Mouse (Mus musculus): ENCODE results near the gene Syp.

Gene Syp

DNA sequence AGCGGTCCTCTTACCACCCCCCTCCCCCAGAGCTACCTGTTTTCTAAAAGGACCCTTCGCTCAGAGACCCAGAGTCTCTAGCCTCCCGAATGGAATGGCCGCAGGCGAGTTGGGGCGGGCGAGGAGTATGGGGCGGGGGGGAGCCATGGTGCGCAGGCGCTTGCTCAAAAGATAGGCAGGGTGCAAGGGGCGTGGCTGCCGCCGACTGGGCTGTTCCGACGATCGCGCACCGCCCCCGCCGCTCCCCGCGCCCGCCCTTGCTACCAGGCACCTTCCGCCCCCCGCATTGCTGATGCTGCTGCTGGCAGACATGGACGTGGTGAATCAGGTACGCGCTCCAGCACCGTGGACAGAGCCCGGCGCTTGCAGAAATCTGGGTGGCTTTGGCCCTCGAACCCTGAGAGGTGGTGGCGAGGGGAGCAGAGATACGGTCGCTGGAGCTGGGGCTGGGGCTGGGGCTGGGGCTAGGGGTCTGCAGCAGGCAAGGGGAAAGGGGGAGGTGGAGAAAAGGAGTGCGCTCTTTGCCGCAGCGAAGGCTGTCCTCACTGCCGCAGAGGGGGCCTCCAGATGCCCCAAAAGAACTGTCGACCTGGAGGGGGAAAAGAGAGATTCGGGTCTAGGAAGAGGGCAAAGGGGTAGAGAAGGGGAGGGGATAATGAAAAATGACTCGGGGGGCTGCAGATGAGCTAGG lies at the start of gene Syp:
Gene Syp, plus strand, starts transcription at position 71 of the 691 bp plus-strand sequence.
- peak; percentile 90 for DNase-seq

DNA sequence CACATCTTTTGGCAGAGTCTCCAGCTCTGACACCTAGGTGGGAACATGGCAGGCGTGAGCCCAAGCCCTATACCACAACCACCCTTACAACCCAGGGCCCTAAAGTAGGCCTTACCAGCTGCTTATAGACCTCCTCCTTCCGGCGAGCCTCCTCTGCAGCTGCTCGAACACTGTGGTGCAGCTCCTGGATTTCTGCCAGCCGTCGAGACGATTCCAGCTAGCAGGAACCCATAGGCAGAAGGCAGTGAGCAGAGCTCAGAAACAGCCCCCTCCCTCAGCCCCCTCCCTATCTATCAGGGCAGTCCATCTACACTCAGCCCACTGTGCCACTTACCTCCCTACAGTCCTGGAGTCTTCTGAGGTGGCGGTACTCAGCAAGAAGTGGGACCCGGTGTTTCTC lies 42.9 kb upstream of the Syp start:
- DNase-seq, result no peak

DNA sequence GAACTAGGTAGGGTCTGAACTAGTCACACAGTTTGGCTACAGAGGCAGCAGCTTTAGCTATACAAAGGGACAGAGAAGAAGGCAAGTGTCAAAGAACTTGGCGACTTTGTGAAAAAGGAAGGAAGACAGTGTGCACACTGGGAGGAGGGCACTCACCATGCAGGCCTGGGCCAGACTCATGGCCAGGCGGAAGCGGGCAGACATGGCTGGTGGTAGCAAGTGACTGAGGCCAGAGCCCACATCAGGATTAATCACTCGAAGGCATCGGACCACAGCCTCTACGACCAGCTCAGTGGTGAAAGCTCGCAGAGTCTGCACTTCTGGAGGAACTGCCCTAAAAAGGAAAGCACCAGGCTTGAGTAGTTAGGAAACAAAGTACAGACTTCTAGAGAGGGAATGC lies 34.3 kb upstream of the Syp start:
- DNase-seq, result no peak

DNA sequence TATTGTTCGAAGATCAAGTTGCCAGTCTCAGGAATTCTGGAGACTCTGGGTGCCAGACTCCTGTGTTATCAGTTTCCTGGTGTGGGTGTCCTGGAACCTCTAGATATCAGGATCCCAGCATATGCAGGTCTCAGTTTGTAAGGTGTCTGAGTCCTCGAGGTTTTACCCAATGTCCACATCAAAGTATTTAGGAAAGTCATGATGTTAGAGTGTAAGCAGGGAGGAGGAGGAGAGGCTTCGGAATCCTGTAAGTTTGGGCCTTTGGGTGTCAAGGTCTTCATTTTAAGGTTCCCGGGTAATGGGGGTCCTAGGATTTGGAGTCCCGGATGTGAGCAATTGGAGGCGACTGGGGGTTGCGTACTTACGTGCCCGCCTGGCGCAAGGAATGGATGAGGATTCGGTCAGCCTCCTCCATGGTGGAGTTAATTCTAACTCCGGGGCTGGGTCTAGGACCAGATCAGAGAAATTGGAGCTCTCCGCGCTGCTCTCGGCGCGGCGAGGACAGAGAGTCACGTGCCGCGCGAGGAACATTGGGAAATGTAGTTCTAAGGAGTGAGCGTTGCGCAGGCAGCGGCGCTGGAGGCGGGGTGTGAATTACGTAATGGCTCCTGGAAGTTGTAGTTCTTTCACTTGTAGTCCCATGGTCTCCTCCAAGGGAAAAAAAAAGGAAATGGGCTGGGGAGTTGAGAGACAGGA lies 33.2 kb upstream of the Syp start, which contains the start of gene Ccdc22:
Gene Ccdc22, minus strand, starts transcription at position 639 of the 696 bp plus-strand sequence.
- peak; percentile 89 for DNase-seq

DNA sequence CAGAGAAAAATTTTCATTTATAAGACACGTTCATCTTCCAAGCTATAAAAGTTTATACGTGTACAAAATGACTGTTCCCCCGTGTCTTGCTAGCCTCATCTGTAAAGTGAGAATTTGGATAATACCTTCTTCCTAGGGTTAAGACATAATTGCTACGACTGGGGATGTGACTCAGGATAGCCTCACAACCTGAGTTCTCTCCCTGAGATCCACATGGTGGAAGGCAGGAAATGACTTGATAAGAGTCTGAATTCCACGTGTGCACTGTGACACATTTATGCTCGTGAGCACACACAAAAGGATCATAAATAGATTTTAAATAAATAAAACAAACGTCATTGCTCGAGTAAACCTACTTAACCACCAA lies 32.7 kb upstream of the Syp start:
- no peak for DNase-seq

DNA sequence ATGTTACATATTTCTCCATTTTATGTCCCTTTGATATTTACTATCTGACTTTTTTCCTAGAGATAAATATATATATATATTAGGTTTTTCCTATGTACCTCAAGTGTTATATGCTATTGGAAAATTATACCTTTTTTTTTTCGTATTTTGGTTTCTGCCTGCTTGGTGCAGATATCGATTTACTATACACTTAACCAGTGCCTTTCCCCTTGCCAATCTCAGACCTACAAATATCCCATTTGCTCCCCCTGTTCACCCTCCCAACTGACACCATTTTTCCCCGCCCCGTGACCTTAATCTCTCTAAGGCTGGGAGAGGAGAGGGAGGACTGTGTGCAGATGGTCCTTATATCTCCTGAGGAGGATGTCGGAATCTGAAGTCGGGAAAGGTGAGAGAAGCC lies 31.5 kb upstream of the Syp start, which contains the start of gene Cacna1f:
Gene Cacna1f, plus strand, starts transcription at position 301 of the 400 bp plus-strand sequence.
- DNase-seq, result no peak

DNA sequence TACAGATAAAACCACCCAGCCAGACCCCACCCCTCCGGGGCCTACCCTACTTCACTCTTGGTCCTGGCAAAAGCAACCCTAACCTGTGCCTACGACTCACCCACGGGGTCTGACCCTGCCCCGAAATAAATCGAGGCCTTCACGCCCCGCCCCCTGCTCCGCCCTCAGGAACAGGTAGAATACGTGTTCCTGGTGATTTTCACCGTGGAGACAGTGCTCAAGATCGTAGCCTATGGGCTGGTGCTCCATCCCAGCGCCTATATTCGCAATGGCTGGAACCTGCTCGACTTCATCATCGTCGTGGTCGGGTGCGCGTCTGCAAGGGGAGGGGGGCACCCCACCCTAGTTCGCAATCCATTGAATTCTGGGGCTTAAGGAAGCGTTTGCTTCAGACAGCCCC lies 28.2 kb upstream of the Syp start:
- no peak for DNase-seq

DNA sequence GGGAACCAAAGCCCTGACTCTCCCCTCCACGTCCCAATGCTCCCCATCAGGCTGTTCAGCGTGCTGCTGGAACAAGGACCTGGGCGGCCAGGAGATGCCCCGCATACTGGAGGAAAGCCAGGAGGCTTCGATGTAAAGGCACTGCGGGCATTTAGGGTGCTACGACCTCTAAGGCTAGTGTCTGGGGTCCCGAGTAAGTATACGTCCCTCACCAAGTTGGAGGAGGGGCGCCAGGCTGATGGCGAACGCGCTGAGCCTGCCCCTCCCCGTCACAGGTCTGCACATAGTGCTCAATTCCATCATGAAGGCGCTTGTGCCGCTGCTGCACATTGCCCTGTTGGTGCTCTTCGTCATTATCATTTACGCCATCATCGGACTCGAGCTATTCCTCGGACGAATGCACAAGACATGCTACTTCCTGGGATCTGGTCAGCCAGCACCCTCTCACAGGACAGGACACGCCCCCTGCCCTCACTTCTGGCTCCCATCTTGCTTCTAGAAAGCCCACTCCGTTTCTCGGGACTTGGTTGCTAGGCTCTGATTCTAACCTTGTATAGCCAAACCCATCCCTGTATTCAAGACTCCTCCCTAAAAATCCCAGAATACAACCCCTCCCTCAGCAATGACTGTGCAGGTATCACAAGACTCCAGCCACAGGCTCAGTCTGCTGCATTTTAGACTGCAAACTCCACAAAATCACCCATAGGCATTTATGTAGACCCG lies 27.6 kb upstream of the Syp start:
- DNase-seq, result no peak

DNA sequence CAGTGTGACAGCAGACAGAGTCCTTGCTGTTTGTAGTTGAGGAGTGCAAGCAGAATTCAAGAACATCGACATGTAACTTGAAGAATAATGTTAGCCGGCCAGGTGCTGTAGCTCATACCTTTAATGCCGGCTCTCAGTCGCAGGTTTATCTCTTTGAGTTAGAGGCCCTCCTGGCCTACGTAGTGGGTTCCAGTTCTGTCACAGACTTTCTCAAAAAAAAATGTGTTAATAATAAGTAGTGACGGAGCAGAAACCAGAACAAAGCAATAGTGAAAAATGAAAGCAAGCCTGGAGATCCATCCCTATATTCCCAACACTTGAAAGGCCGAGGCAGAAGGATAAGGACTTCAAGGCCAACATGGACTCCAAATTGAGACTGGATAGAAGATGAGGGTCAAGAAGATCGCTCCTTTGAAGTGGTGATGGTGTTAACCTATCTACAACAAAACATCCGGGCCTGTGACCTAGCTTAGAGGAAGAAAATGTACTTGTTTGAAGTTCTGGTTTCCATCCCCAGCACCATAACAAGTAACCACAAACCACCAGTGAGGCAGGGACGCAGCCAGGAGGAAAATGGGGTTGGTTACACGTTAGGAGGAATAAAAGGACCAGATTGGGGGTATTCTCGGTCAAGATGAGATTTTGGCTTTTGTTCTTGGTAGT lies 20.3 kb upstream of the Syp start:
- no peak for DNase-seq

DNA sequence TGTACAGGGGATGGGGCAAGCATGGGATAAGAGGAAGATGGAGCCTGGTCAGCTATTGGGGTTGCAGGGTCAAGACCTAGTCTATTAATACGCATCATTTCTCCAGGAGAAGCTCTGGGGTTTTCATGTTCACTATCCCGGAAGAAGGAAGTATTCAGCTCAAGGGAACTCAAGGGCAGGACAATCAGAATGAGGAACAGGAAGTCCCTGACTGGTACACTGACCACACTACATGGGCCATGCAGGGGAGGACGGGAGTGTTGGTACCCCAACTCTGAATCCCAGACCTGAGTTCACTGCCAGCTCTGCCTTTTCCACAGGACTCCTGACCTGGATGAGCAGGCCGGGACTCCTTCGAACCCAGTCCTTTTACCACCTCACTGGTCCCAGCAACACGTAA lies 5.7 kb upstream of the Syp start:
- DNase-seq, result no peak

DNA sequence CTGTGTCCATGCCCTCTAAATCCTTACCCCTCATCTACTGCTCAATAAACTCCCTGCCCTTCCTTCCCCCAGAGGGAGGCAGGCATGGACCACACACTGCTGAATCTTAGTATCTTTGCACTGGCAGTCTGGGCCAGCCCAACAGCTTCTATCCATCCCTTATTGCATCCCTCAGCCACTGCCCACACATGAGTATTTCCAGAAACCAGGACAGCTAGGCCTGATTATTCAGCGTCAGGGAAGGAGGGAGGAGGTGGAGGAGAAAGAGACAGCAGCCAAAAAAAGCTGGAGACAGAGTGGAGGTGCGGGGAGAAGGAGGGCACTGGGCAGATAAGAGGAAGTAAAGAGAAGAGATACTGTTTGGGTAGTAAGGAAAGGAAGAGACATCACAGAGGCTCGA lies 3.2 kb upstream of the Syp start:
- peak; percentile 80 for DNase-seq

DNA sequence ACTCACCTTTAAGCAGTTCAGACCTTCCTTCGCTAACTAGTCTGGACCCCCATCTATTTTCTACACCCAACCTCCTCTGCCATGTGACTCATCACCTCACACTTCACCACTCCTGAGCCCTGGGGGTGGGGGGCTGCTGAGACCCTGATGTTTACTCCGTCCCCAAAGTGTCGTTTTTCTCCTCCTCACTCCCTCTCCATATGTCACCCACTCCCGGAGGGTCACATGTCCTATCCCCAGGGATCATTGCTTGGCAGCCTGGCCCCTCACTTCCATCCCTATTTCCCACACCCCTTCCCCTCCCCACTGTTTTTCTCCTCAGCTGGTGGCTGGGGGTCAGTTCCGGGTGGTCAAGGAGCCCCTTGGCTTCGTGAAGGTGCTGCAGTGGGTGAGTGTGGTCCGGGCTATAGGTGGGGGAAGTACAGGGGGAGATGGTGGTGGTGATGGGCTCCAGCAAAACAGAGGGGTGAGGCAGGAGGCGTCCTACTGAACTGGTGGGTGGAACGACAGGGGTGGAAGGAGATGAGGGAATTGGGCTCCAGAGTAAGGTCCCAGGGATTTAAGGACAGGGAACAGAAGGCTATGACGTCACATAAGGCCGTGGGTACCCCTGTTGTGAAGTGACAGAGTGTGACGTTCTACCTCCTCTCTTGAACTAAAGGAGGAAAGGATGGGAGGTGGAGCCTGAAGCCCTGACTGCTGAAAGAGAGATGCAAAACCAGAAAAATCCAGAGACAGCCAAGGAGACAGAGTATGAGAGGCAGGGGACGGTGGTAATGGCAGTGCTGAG lies 1.5 kb downstream of the Syp start:
- DNase-seq, result no peak

DNA sequence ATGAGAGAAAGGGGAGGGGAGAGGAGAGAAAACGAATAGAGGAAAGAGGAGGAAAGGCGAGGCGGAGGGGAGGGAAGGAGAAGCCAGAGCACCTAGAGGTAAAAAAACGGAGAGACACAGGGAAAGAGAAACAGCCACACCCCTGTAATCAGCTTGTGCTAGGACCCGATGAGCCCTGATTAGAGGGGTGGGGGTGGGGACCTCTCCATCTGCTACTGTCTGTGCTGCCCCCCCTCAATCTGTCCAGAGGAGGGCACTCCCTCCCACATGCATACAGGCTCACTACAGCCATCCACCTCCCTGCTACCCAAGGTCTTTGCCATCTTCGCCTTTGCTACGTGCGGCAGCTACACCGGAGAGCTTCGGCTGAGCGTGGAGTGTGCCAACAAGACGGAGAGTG lies 2.5 kb downstream of the Syp start:
- DNase-seq, result no peak

DNA sequence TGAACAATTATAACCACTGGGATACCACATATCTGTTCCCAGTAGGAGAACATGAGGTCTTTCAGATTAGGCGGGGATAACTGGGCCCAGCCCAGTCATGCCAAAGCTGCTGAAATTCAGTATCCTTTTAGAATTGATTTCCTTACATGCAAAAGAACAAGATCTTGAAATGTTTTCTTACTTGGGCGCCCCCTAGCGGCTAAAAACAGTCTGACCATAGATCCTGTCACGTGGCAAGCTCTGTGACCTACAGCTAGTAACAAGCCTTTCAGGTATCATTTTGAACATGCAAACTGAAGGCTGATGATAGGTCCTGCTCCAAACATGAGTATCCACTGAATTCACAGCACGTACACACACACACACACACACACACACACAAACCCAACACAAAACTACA lies 7.1 kb downstream of the Syp start:
- DNase-seq, result peak; percentile 76

DNA sequence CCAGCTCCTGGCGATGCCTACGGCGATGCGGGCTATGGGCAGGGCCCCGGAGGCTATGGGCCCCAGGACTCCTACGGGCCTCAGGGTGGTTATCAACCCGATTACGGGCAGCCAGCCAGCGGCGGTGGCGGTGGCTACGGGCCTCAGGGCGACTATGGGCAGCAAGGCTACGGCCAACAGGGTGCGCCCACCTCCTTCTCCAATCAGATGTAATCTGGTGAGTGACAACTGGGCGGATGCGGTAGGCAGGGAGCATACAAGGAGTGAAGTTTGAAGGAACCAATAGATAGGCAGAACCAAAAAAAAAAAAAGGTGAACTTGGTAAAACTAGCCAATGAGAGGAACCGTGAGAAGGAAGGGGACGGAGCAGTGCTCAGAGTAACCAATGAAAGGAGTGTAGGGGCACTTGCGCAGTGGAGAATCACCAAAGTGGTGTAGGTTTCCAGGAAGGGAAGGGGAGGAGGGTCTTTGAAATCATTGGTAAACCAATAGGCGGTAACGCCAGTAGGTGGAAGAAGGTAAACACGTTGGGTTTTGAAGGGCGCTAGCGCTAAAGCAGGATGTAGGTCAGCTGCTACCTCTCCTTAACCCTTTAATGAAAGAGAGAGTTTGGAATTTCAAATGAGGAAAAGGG lies 10.5 kb downstream of the Syp start:
- peak; percentile 75 for DNase-seq

DNA sequence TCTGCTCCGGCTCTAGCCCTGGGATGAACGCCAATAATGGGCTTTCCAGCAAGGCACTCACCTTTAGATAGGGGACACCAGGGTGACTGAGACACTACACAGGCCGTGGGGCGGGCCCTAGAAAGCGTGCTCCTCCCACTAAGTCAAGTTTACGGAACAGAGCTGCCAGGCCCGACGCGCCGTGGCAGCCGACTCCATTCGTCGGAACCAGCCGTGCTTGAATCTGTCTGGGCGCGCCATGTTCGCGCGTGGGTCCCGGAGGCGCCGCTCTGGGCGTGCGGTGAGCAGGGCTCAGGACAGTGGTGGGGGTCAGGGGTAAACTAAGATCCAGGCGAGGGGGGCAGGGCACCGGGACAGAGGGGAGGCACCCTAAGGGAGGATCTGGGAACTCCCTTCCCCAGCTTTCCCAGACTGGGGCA lies 19.0 kb downstream of the Syp start, which contains the start of gene Prickle3:
Gene Prickle3, plus strand, starts transcription at position 40 of the 419 bp plus-strand sequence.
- DNase-seq, result no peak

DNA sequence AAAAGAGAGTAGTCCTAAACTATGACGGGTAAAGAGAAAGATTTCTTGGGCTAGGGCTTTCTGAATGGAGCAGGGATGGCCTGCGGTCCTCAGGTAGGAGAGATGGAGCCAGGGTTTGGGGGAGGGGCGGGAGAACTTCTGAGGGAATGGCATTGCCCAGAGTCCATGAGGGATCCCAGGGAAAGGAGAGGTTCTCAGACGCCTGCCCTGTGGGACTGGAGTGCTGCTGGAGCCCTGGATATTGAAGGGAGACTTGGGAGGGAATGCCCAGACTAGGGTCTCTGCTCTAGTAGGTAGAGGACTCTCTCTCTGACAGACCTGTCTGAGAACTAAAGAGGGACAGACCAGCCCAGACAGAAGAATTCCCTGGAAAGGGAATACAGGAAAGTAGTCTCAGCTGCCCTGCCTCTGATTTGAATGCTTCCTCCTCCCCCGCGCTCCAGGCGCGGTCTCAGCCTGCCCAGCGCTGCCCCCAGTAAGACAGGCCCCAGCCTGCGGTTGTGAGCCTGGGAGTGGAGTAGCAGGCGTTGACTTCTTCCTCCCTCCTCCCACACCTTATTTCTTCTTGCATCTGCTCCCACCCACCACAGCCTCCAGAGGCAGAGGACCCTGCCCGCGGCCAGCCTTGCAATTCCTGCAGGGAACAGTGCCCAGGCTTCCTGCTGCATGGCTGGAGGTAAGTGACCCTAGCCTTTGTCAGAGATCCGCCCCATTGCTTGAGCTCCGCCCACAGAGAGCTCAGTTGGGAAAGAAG lies 19.9 kb downstream of the Syp start:
- no peak for DNase-seq

DNA sequence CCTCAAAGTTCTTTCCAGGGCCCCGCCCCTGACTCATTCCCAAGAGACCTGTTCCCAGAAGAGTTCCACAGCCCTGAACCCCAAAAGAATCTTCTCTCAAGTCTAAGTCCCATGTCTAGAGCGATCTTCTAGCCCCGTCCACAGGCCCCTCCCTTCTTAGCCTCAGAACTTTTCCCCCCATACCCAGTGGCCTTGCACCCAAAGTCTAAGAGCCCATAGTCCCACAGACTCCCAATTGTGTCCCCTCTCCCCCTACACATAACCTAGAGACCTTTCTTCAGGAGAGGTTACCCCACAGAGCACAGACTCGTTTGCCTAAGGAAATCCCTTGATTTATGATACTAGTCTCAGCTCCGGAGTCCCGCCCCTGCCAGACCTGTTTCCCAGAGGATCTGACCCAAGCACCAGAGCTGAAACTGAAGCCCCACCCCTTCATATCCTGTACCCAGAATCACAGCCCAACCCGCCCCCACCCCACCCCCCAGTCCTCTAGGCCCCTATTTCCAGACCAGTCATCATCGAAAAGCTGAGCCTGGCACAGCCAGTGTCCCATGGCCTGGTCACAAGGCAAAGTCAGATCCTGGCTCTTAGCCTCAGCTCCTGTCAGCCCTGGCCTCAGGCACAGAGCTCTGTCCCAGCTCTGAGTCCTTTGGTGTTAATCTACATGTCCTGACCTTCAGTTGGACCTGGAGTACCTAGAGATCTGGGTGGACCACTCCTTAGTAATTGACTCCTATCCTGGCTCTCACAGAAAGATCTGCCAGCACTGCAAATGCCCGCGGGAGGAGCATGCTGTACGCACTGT lies 20.7 kb downstream of the Syp start:
- no peak for DNase-seq

DNA sequence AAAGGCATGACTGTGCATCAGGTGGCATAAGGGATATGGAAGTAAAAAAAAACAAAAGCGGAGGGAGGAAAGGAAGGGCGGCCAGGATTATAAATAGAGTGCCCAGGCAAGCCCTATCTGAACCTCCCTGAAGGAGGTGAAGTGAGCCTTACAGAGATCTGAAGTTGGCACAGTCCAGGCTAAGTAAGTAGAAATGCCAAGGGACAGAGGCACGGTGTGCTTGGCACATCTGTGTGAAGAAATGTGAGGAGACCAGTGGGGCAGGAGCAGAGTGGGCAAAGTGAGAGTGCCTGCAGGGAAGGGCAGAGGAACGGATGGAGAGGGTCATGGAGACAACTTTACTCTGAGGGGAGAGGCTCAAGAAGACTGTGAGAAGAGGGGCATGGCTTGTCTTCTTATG lies 22.8 kb downstream of the Syp start:
- no peak for DNase-seq

DNA sequence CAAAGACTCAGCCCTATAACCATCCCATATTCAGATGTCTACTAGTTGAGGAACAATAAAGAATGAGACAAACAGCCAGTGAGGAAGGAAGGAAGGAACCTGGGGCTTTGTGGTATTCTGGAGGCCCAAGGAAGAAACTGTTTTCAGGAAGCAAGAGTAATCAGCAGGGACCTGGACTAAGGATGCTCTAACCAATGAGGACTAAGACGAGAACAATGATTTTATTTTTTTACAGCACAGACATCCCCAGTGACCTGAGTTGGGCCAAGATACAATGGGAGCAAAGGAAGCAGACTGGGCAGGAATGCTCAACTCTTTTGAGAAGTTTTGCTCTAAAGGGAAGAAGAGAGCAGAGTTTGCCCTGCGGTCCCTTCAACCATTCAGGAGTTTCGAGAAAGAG lies 24.7 kb downstream of the Syp start:
- DNase-seq, result no peak

All from right cerebral cortex, adult 18-20 months (tissue).